In the genomic region with DNA sequence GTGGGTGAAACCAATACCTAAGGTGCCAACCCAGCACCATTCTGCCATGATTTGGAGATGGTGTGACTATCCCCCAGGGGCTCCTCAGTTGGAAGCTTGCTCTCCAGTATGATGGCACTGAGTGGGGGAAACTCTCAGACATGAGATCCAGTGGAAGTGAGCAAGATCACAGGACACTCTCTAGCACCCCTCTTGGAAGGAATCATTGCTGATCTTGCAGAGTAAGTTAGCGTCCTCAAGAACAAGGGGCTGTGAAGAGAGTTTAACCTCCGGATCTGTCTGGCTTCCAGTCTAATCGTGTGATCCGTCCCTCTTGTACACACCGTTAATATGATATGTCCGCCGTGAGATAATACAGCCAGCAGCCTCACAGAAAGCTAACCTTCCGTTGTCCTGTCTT, we compare ENCODE assay signal across 22 mouse cellular contexts.
"Had no signal": no experiment of that assay in that cellular context is flagged by ENCODE, and none has a peak within 500 bp of the region (broad histone marks: within the 10 kb centered on the region; RNA-seq: fewer than 3 reads in every experiment).

No protein-coding gene starts in this region.

- H3K9me3 ChIP-seq: lung, embryonic 15.5 days; megakaryocyte, embryonic 14.5 days; midbrain, embryonic 12.5 days; neural tube, embryonic 13.5 days; neural tube, embryonic 15.5 days had no signal

- H3K27me3 ChIP-seq: lung, embryonic 15.5 days; megakaryocyte, embryonic 14.5 days; midbrain, embryonic 12.5 days; neural tube, embryonic 13.5 days; neural tube, embryonic 15.5 days had no signal

- H3K4me2 ChIP-seq: lung, embryonic 15.5 days; midbrain, embryonic 12.5 days; neural tube, embryonic 13.5 days; neural tube, embryonic 15.5 days had no signal

- H3K36me3 ChIP-seq: lung, embryonic 15.5 days; midbrain, embryonic 12.5 days; neural tube, embryonic 13.5 days; neural tube, embryonic 15.5 days had no signal

- H3K4me3 ChIP-seq: lung, embryonic 15.5 days; megakaryocyte, embryonic 14.5 days; midbrain, embryonic 12.5 days; myocyte; neural tube, embryonic 13.5 days; neural tube, embryonic 15.5 days had no signal

- ATAC-seq: liver, postnatal 0 days; lung, postnatal 0 days; midbrain, embryonic 16.5 days had no signal

- DNase-seq: liver, postnatal 0 days; lung, adult 2 months; lung, postnatal 14 days; lung, postnatal 36 days; midbrain, embryonic 14.5 days; retina, postnatal 1 day; right cerebral cortex, adult 18-20 months; right cerebral cortex, postnatal 25 days; right cerebral cortex, postnatal 4 days; spleen, adult 18-20 months; thymus, adult 2 months; thymus, postnatal 25 days; thymus, postnatal 4 days had no signal

- H3K4me1 ChIP-seq: lung, embryonic 15.5 days; midbrain, embryonic 12.5 days; neural tube, embryonic 13.5 days; neural tube, embryonic 15.5 days had no signal

- H3K9ac ChIP-seq: liver, postnatal 0 days; lung, embryonic 15.5 days; midbrain, embryonic 12.5 days; neural tube, embryonic 13.5 days; neural tube, embryonic 15.5 days had no signal

- H3K27ac ChIP-seq: lung, embryonic 15.5 days; macrophage; midbrain, embryonic 12.5 days; neural tube, embryonic 13.5 days; neural tube, embryonic 15.5 days had no signal
